Mouse (Mus musculus): Measurements from ENCODE around the gene Iqca. TPM values are rescaled to one million over a fixed set of nuclear protein-coding genes. Genes with fewer than 3 reads are reported as not detected.

The Iqca gene
- total RNA-seq (2022) = not detected

DNA sequence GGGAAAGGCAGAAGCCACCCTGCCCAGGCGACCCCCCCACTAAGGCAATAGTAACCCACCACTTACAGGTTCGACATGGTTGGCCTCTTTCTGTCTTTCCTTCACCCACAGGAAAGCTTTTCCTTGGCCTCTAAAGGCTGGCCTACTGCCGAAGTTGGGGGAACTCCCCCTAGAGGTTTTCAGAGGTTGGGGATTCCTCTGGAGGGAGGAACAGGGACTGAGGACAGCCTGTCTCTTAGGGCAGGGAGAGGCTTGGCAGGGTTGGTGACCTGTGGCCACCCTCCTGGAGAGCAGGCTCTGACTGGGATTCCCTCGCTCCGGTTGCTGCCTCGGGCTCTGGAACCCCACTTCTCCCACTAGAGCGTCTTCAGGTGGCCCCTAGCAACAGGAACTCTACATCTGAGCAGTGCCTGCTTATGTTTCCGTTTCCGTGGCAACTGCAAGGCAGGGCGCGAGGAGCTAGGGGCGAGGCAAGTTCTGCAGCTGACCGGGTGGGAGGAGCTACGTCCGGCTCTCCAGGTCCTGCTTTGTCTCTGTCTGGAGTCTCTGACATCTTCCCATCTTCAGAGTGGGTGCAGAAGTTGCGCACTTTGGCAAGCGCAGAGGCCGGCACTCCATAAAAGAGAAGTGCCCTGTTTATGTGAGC, at the start of gene Iqca:
Gene Iqca, minus strand, starts transcription at position 303 of the 646 bp plus-strand sequence.
- DNase-seq = peak; percentile 28

- DNase-seq = peak; percentile 70
Observed at GRCm38 (mm10) chr1:90202207-90202978, 49.2 kb upstream of the Iqca start.

DNA sequence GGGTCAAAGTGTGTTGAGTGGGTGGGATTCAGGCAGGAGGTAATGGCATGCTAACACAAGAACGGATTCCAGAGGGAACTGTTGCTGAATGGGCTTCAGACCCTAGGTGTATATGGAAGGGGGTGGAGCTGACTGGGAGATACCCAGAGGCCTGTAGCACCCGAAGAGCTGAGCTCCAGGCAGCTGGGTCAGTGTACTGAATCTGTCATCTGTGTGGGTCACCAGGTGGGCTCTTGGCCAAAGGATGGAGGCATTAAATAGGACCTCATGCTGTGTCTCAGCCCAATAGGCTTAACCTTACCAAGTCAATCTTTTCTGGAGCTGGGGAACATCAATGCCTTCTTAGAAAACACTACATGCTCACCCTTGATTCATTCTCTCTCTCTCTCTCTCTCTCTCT, 48.5 kb upstream of the Iqca start:
- DNase-seq = no peak

- DNase-seq = no peak
Observed at GRCm38 (mm10) chr1:90201246-90201645, 48.0 kb upstream of the Iqca start.

DNA sequence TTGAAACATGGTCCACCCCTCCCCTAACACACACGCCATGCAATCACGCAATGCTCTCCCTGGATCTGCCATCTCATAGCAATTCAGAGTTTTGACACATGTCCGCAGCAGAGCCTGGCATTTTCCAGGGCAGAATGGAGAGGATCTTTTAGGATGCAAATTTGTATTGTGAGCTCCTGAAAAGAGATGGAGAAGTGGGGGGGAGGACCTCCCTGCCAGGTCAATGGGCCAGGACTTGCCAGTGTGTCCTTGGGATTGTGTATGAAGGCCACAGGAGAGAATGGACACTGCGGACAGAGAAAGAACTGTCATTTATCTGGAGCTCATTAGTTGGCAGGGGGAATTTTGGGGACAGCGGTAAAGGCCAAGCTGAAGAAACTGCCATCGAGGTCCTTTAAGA, 35.8 kb upstream of the Iqca start:
- DNase-seq = no peak

DNA sequence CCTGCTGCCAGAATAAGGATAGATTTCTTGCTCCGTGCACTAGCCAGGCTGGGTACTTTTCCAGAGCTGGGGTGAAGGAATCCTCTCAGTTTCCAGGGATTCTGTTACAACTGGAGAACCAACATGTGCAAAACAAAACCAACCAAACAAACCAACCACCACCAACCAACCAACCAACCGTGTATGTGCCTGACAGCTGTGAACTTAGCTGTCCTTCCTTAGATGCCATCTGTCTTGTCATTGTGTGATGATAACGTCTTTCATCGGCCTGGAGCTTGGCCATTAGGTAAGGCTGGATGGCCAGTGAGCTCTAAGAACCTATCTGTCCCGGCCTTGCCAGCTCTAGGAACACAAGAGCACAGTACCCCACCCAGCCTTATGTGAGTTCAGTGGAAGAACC, 33.7 kb upstream of the Iqca start:
- no peak for DNase-seq

DNA sequence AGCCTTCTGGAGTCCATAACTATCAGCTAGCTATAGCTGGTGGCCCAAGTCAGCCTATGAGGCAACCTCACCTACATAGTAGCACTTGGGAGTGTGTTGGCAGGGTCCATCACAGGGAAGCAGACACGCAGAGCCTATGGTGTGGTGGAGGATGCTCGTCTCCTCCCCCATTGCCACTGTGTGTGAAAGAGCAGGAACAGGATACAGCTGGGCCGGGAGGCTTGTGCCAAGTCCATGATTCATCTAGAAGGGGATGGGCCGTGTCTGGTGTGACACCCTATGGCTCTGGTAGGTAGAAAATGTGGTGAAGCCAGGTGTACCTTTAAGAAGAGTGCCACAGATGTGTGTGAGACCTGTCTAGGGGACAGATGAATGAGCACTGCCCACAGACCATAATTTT, 33.0 kb upstream of the Iqca start:
- DNase-seq = no peak

- DNase-seq = no peak
Observed at GRCm38 (mm10) chr1:90183602-90184001, 30.4 kb upstream of the Iqca start.

DNA sequence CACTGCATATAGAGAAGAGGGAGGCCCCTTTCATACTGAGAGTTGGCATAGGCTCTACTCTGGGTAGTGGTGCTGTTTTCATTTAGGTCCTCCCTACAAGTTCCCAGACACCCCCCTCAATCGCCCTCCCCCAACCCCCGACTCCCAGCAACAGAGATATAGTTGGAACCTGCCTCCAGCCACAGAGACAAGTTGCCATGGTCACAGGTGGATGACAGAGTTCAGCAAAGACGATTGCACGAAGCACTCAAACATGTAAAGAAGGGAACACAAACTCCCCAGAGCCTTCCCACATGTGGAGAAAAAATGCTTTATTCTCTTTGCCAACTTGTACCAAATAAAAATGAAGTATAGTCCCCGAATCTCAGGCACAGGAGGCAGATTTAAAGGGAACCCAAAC, 29.3 kb upstream of the Iqca start:
- no peak for DNase-seq

- DNase-seq = no peak
Observed at GRCm38 (mm10) chr1:90180966-90181699, 27.9 kb upstream of the Iqca start.

DNA sequence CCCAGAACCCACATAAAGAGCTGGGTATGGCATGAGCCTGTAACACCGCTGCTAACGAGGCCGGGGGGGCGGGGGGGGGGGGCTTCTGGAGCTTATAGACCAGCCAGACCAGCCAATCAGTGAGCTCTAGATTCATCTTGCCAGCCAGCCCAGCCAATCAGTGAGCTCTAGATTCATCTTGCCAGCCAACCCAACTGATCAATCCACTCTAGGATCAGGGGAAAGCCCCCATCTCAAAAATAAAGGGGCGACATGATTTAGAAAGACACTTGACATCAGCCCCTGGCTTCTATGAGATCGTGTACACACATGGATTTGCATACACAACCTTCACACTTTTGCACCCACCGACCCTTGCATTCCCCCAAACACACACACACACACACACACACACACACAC, 27.3 kb upstream of the Iqca start:
- DNase-seq = no peak

GRCm38 (mm10) chr1:90177978-90178377, 24.8 kb upstream of the Iqca start:
- DNase-seq = no peak

- no peak for DNase-seq
Observed at GRCm38 (mm10) chr1:90177565-90177964, 24.4 kb upstream of the Iqca start.

DNA sequence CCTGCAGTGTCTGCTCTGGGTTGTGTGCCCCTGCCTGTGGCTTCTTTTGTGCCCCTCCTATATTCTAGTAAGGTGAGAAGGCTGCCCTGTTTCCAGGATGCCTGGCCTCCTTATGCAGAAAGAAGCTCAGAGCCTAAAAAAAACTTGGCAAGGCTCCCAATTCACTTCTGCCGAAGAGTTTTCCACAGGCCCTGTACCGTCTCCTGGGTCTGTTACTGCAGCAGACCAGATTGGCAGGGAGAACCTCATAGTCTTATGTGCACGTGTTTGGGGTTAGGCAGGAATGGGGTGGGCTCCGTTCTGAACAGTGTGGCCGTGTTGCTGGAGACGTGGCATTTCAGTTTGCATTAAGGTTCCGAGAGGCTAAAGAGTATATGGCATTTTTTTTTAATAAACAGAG, 23.0 kb upstream of the Iqca start:
- DNase-seq = no peak

GRCm38 (mm10) chr1:90174338-90174737, 21.1 kb upstream of the Iqca start:
- no peak for DNase-seq

GRCm38 (mm10) chr1:90164319-90164718, 11.1 kb upstream of the Iqca start:
- DNase-seq = no peak

GRCm38 (mm10) chr1:90163161-90163560, 10.0 kb upstream of the Iqca start:
- DNase-seq = no peak

DNA sequence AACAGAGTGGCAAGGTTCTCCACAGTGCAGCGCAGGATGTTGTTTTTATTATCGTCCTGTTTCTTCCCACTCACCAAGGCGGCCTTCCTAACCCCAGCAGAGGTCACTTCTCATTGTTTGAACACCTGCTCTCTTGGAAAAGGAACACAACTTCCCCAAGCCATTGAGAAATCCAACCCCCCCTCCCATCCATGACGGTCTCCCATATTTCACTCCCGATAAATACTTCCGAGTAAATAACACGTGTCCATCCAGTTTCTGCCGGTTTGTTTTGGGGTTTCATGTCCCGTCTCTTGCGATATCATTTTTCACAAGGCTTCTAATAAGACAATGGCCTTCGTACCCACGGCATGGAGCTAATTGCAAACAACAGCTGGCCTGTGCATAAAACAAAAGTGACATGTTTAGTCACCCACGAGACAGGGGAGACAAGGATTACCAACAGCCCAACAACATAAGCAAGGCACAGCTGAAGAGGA, 9.2 kb upstream of the Iqca start:
- DNase-seq = no peak

DNA sequence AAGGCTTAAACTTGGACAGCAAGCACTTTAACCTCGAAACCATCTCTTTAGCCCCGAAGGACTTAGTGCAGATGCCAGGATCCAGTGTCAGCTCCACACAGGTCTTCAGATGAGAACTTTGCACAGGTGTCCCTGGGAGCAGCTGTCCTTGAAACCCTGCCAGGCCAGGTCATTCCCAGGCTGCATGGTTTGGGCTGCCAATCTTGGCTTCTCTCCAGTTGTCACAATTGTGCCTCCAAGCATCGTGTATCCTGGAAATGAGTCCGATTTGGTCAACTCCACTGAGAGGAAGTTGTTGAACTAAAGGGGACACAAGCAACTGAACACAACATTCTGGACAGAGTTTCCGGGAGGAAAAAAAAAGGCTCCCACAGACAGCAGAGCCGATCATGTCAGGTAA, 8.4 kb upstream of the Iqca start:
- DNase-seq = no peak

DNA sequence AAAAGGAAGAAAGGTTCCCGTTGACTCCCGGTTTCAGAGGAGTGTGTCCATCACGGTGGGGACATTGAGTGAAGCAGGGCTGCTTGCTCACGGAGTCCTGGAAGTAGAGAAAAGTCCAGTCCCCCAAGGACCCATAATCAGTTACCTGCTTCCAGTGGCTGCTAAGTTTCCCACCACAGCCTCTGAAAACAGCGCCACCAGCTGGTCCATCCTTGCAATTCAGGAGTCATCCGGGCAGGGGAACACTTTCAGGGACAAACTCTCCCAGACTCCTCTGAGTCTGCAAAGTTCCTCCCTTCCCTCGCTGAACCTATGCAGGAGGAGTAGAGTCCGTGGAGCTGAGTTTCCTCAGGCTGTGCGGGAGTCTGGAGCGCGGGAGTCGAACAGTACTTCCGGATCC, 6.7 kb upstream of the Iqca start:
- DNase-seq = no peak

DNA sequence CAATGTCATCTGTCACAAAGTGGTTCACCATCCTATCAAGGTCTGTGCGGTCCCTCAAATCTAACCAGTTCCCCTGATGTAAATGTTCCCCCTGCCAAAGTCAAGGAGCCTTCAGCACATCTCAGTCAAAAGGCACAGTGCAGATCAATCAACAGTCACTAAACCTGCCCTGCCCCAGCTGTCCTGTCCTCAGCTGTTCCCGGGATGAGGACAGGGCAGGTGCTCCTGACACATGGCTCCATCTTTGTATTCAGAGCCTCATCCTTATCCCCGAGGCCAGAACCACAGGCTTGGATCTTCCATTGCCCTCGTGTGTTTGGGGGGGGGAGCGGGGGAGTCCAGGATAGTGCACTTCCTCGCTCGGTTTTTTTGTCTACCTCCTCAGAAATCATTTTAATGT, 3.4 kb upstream of the Iqca start:
- no peak for DNase-seq

GRCm38 (mm10) chr1:90153787-90154186, 586 bp upstream of the Iqca start:
- no peak for DNase-seq

DNA sequence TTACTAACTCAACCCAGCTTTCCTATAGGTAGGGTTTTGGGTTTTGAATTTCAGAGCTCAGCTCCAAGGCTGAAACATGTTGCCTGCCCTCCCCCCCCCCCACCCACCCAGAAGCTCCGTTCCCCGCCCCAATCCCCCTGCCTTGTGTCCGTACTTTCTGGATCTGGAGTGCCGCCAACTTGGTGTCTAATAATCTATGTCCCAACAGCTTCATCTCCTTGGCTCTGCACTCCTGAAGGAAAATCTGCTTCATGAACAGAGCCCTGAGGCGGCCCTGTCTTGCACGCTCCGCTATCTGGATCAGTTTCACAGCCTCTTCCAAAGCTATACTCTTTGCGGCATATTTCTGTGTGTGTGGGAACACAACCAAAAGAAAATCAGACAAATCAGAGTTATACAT, 13.5 kb downstream of the Iqca start:
- DNase-seq = no peak

DNA sequence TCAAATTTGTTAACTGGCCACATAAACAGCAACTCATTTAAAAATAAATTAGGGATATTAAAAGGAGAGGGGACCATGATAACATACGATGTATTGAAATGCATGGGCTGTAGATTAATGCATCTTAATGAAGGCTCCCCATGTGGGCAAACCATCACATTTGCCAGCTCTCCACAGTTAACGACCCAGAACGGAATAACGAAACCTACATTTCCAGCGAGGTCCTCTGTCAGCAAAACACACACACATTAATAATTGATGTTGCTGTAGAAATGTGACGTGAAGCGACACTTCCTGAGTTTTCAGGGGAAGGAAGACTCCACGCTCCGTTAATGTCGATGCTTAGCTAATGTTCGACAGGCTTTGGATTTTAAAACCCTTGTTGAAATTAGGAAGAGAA, 20.8 kb downstream of the Iqca start:
- DNase-seq = no peak
